Mouse (Mus musculus) spleen, embryonic (tissue): ENCODE results near the gene Trp53tg5.

Experiments used
- CTCF ChIA-PET: fragments of 350-600 bp; sonication (Branson Sonifier 250); formaldehyde crosslinking; loops from one replicate; lab custom pipeline; 2022; lab: Charles Lee

The Trp53tg5 gene

DNA sequence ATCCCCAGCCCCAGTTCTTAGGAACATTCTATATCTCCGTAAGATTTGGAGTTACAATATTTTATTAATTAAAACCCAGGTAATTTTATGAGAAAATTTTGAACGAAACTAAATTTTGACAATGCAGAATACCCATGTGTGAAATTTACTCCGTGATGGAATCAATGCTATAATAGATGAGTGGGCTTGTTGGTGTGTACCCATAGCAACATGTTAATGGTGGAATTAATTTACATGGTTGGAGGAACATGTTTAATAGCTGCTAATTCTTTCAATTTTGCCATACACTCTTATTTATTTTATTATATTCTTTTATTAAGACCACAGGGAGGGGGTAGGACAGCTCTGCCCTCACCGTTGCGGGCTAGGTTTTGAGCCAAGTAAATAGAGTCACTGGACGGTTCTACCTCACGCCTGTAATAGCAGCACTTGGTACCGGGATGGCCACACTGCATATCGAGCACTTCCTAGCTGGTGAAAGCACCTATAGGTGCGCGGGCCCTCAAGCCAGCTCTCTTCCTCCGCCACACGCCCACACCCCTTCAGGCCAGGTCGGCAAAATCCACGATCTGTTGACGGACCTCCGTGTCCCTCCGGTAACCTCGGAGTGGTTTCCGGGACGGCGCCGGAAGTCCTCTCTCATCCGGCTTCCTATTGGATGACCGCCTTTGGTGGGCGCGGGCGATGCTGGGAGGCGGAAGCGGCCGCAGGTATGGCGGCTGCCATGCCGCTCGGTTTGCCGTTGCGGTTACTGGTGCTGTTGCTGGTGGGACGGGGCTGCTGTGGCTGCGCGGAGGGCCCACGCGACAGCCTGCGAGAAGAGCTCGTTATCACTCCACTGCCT lies 23.5 kb upstream of the Trp53tg5 start, which contains the start of gene Pigt:
TSS of gene Pigt (plus strand) at position 674 of the 844 bp plus-strand sequence.
- CTCF ChIA-PET: interaction anchor here (0.6 to 1.1 kb wide), 4 partner anchors 25 to 105 kb away, joined by 3 to 7 read pairs (median 4); no protein-coding TSS in a partner anchor

- CTCF ChIA-PET: interaction anchor here (0.6 kb wide), 1 partner anchor 104 kb away, joined by 6 read pairs; no protein-coding TSS in a partner anchor
These were observed 22.8 kb upstream of the Trp53tg5 start for GRCm38 (mm10) chr2:164496331-164496730.

DNA sequence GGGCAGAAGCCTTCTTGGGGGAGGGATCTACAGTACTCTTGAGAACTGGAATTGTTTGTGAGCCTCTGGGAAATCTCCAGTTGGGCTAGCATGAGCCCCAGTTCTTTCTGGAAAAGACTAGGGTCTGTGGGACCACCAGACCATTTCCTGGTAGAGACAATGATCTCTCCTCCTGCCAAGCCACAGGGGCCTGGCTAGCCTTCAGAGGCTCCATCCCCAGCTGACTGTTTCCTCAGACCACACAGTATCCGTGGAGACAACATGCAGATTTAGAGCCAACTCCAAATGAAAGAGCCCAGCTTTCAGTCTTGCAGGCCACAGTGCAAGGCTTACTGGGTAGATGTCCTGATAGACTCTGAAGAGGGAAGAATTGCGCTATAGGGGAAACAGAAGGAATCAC lies 20.6 kb upstream of the Trp53tg5 start:
- CTCF ChIA-PET: no interaction called here

DNA sequence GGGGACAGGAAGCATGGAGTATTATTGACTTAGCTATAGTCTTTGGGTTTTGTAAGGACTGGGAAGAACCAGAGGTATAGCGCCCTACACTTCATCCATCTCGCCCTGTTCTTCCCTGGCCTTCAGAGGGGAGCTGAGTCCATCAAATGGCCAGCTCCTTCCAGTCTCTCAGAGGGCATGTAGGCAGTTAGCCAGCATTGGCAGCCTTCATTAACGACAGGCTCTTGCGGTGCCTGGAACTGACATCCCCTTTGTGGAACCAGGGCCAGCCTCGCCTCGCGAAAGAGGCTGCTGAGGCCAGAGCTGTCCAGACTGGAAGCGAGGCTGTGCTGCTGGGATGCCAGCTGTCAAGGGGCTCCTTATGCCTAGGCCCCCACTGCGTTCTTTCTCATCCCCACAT lies 14.3 kb upstream of the Trp53tg5 start:
- CTCF ChIA-PET: no interaction called here

- CTCF ChIA-PET: no interaction called here
These were observed 13.6 kb upstream of the Trp53tg5 start for GRCm38 (mm10) chr2:164487115-164487527.

- CTCF ChIA-PET: interaction anchor here (0.6 kb wide), 1 partner anchor 142 kb away, joined by 6 read pairs; no protein-coding TSS in a partner anchor
These were observed 13.0 kb upstream of the Trp53tg5 start for GRCm38 (mm10) chr2:164486258-164487114.

DNA sequence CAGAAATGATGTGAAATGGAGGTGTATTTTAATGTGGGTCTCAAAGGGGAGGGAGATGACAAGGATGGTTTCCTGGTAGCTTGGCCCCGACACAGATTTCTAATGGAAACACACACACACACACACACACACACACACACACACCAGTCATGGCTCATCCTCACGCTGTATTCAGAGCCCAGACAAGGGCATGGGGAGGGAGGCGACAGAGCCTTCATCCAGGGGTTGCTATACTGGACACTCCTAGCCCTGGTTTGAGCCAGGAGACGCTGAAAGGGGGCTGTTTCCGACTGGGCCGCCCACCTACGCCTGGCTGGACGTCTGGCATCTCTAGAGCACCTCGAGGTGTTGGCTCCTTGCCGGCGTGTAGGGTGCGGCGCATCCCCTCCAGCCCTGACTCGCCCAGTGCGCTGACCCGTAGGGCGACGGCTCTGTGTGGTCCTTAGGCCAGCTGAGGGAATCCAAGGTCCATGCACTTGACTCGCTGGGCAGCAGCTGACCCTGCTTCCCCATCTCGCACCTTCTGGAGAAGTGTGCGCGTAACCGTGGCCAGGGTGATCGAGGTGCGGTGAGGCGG lies 12.2 kb upstream of the Trp53tg5 start, which contains the start of gene Dbndd2:
TSS of gene Dbndd2 (plus strand) at position 426 of the 577 bp plus-strand sequence.
- CTCF ChIA-PET: interaction anchor here (0.6 to 1.1 kb wide), 3 partner anchors 13 to 142 kb away, joined by 4 to 11 read pairs (median 6); no protein-coding TSS in a partner anchor

- CTCF ChIA-PET: no interaction called here
These were observed 3.3 kb downstream of the Trp53tg5 start for GRCm38 (mm10) chr2:164470254-164470653.

DNA sequence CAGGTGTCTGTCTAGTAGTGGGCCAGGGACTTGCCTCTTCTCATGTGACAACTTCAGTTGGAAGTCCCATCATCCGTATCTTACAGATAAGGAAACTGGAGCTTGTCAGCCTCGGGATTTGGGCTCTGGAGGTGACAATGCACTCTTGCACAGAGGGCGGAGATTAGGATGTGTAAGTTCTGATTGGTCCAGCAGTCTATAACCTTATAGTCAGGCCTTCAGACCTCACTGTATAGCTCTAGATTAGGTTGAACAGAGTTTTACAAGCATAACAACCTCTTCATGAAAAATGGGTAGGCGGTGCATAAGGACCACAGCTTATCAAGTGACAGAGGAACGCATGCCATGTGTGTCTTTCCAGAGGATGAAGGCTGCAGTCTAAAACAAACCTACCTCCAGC lies 6.7 kb downstream of the Trp53tg5 start:
- CTCF ChIA-PET: no interaction called here

DNA sequence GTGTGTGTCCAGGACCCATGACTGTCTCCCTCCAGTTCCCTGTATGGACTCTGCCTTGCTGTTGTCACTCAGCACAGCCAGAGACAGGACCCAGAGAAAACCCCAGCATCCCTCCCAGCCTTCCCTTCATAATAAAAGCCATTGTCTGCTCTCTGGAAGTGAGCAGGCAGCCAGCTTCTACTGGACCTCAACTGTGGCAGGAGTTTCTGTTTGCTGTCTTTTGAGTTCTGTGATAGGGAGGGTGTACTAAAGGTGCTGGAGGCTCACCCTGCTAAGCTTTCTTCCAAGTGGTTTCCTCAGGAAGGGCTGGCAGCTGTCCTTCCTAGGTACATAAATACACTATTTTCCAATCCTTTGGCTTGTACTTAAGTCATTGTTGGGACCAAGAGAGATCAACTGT lies 8.4 kb downstream of the Trp53tg5 start:
- CTCF ChIA-PET: no interaction called here

GRCm38 (mm10) chr2:164460745-164461551 lies 12.6 kb downstream of the Trp53tg5 start, which contains the start of gene Gm20458:
Gene Gm20458, plus strand, starts transcription at chr2:164460967.
- CTCF ChIA-PET: interaction anchor here (0.7 to 1.7 kb wide), 2 partner anchors 44 to 71 kb away, joined by 3 to 8 read pairs; no protein-coding TSS in a partner anchor

DNA sequence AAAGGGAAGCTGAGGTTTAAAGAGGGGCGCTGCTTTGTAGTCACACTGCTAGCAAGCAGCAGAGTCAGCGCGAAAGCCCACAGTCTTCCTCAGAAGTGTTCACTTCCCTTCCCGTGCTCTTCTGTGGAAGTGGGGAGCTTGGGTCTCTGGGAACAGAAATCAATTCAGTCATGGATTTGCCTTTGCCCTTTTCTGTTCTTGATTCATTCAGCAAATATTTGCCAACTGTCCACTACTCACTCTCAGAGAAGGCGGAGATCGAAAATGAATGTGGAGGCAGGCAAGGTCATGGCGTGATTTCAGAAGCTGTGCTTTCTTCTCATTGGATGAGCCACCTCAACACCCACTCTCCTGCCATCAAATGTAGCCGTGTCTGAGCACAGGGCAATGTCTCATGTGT lies 15.0 kb downstream of the Trp53tg5 start:
- CTCF ChIA-PET: interaction anchor here (1.2 kb wide), 1 partner anchor 41 kb away, joined by 4 read pairs; no protein-coding TSS in a partner anchor

GRCm38 (mm10) chr2:164457942-164458341 lies 15.6 kb downstream of the Trp53tg5 start:
- CTCF ChIA-PET: interaction anchor here (1.2 kb wide), 1 partner anchor 41 kb away, joined by 4 read pairs; no protein-coding TSS in a partner anchor

GRCm38 (mm10) chr2:164456864-164457300 lies 16.6 kb downstream of the Trp53tg5 start, which contains the start of gene Sys1:
Gene Sys1, plus strand, starts transcription at chr2:164456964.
- CTCF ChIA-PET: no interaction called here

- CTCF ChIA-PET: interaction anchor here (0.8 kb wide), 1 partner anchor 34 kb away, joined by 4 read pairs; no protein-coding TSS in a partner anchor
These were observed 17.1 kb downstream of the Trp53tg5 start for GRCm38 (mm10) chr2:164456413-164456812.

GRCm38 (mm10) chr2:164455421-164456190 lies 17.9 kb downstream of the Trp53tg5 start:
- CTCF ChIA-PET: interaction anchor here (0.8 kb wide), 1 partner anchor 33 kb away, joined by 4 read pairs; no protein-coding TSS in a partner anchor

DNA sequence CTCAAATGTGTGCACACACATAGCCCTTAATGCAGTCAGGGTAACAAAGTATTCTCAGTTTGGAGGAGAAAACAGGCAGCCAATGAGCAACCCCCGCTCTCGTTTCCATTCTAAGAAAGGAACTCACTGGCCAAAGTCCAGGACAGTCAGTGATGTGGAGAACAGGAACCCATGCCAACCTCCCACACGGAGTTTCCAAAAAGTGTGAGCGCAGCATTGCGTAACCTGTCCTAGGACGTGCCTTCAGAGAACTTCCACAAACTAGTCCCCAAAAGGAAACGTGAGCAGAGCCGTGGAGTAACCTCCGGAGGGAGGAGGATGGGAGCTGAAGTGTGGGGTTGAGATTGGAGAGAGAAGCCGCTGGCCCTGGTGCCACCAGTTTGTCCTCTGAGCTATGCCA lies 18.7 kb downstream of the Trp53tg5 start:
- CTCF ChIA-PET: no interaction called here

DNA sequence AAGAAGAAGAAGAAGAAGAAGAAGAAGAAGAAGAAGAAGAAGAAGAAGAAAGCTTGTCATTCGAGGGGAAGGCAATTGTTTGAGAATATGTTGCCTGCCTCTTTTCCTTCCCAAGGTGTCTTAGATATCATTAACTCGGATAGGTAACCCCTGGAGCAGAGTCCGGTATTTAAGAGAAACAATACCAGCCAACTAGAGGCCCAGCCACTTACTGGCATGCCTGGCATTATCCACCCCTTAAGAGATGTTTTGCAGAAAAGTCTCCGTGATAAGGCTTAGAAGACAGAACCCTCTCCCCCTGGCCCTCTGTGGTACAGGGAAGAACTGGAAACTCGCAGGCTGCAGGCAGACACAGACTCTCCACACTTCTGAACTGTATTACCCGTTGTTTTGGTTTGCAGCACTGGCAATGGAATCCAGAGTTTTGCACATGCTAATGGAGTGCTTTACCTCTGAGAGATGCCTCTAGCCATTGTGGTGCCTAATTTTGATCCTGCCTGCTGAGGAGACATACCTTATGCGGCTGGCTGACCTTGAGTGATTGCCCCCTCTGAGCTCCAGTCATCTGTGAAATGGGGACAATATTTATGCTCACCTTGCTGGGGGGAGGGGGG lies 19.5 kb downstream of the Trp53tg5 start:
- CTCF ChIA-PET: no interaction called here
